ENCODE assay signal across 22 mouse cellular contexts in genomic region chr4:151285432-151285831, GRCm38 (mm10).
A peak's percentile ranks its signal among the peaks of the same experiment; 100 is the strongest.
DNase-seq lines count a peak whose midpoint lies in the region; ATAC-seq and TF ChIP-seq lines count a peak whose summit lies in the region.
"Had no signal": no experiment of that assay in that cellular context is flagged by ENCODE, and none has a peak within 500 bp of the region (broad histone marks: within the 10 kb centered on the region; RNA-seq: fewer than 3 reads in every experiment).

No protein-coding gene starts in this region.

- 0 out of 2 replicates have a peak, but pooled peaks have one; percentile 3 for TF ChIP-seq CTCF in heart, adult 2 months (IDR thresholded peaks at IDR 0.05)
- TF ChIP-seq CTCF in gastrocnemius, adult 2 months (IDR thresholded peaks at IDR 0.05), result no peak

- intact Hi-C loops in heart, adult 2 months (cut with DNase I), result no loop called here
- intact Hi-C loops in gastrocnemius, adult 2 months (cut with DNase I), result no loop called here

- no peaks in the 10 kb centered on the region for H3K4me1 ChIP-seq in heart, adult 2 months (ENCODE audit: control insufficient read depth, insufficient read depth, low read length)
- H3K4me1 ChIP-seq in heart, embryonic 12.5 days (replicated peaks), result no peaks in the 10 kb centered on the region
- H3K4me1 ChIP-seq in midbrain, embryonic 11.5 days (ENCODE audit: control insufficient read depth, insufficient read depth, low read length), result peaks cover 9% of the 10 kb centered on the region
- peaks cover 15% of the 10 kb centered on the region for H3K4me1 ChIP-seq in midbrain, embryonic 15.5 days
- H3K4me1 ChIP-seq: heart, embryonic 13.5 days; kidney, embryonic 15.5 days; limb, embryonic 13.5 days; liver, embryonic 13.5 days; lung, embryonic 15.5 days had no signal

- DNase-seq in heart, adult 2 months, result no peak
- peak; percentile 60 for DNase-seq in midbrain, embryonic 11.5 days (ENCODE audit: low spot score, missing footprints)
- peak; percentile 16 for DNase-seq in NIH3T3 (ENCODE audit: low read depth)
- peak; percentile 48 for DNase-seq in mesoderm, embryonic 11.5 days (ENCODE audit: low read depth, low spot score)
- no peak for DNase-seq in gastrocnemius, adult 2 months
- no peak for DNase-seq in gastrocnemius, postnatal 25 days
- DNase-seq: adrenal gland, postnatal 36 days; cerebellum, postnatal 14 days; liver, embryonic 13.5 days; thymus, postnatal 36 days had no signal

- no peak overlapping the region for H3K4me3 ChIP-seq in heart, adult 2 months
- H3K4me3 ChIP-seq in heart, embryonic 12.5 days, result no peak overlapping the region
- H3K4me3 ChIP-seq in midbrain, embryonic 11.5 days (ENCODE audit: low read depth, low read length), result no peak overlapping the region
- no peak overlapping the region for H3K4me3 ChIP-seq in midbrain, embryonic 15.5 days
- H3K4me3 ChIP-seq in gastrocnemius, adult 2 months, result no peak overlapping the region
- H3K4me3 ChIP-seq: heart, embryonic 13.5 days; kidney, embryonic 15.5 days; limb, embryonic 13.5 days; liver, embryonic 13.5 days; lung, embryonic 15.5 days; midbrain, embryonic 13.5 days; myocyte had no signal

- H3K79me2 ChIP-seq in heart, adult 2 months (replicated peaks; ENCODE audit: control insufficient read depth, insufficient read depth, low read length), result no peaks in the 10 kb centered on the region

- no peaks in the 10 kb centered on the region for H3K27me3 ChIP-seq in heart, adult 2 months (ENCODE audit: control insufficient read depth, insufficient read depth, low read length)
- H3K27me3 ChIP-seq in heart, embryonic 12.5 days (replicated peaks), result no peaks in the 10 kb centered on the region
- no peaks in the 10 kb centered on the region for H3K27me3 ChIP-seq in midbrain, embryonic 11.5 days (ENCODE audit: control insufficient read depth, insufficient read depth, low read length)
- peaks cover 7% of the 10 kb centered on the region; the same call in 1 of the 2 replicates for H3K27me3 ChIP-seq in midbrain, embryonic 15.5 days (replicated peaks)
- H3K27me3 ChIP-seq: kidney, embryonic 15.5 days; liver, embryonic 13.5 days; lung, embryonic 15.5 days had no signal

- H3K36me3 ChIP-seq in heart, adult 2 months (ENCODE audit: control insufficient read depth, insufficient read depth, low read length), result no peaks in the 10 kb centered on the region
- no peaks in the 10 kb centered on the region for H3K36me3 ChIP-seq in heart, embryonic 12.5 days
- no peaks in the 10 kb centered on the region for H3K36me3 ChIP-seq in midbrain, embryonic 11.5 days (ENCODE audit: control insufficient read depth, insufficient read depth, low read length)
- H3K36me3 ChIP-seq in midbrain, embryonic 15.5 days (replicated peaks), result no peaks in the 10 kb centered on the region
- H3K36me3 ChIP-seq: heart, embryonic 13.5 days; kidney, embryonic 15.5 days; limb, embryonic 13.5 days; liver, embryonic 13.5 days; lung, embryonic 15.5 days; midbrain, embryonic 13.5 days had no signal

- TF ChIP-seq POLR2A in heart, adult 2 months (IDR thresholded peaks at IDR 0.05; ENCODE audit: insufficient read depth, low read depth, low read length), result no peak

- no peak for TF ChIP-seq EP300 in heart, adult 2 months (IDR thresholded peaks at IDR 0.05; ENCODE audit: insufficient read depth, low read depth, low read length)

- no peak overlapping the region for H3K4me2 ChIP-seq in heart, embryonic 12.5 days
- no peak overlapping the region for H3K4me2 ChIP-seq in midbrain, embryonic 11.5 days
- no peak overlapping the region for H3K4me2 ChIP-seq in midbrain, embryonic 15.5 days
- H3K4me2 ChIP-seq: heart, embryonic 13.5 days; kidney, embryonic 15.5 days; limb, embryonic 13.5 days; liver, embryonic 13.5 days; lung, embryonic 15.5 days; midbrain, embryonic 13.5 days had no signal

- no peak for ATAC-seq in heart, embryonic 12.5 days (ENCODE audit: insufficient number of reproducible peaks, low FRiP score)
- ATAC-seq in midbrain, embryonic 11.5 days (ENCODE audit: low FRiP score), result no peak
- no peak for ATAC-seq in midbrain, embryonic 15.5 days (replicated peaks)
- ATAC-seq: activated CD4-positive, CD25-positive, alpha-beta regulatory T cell, adult 4 months; CD4-positive, CD25-positive, alpha-beta regulatory T cell, adult 4 months; forebrain, embryonic 16.5 days; midbrain, embryonic 13.5 days had no signal

- no peak overlapping the region for H3K27ac ChIP-seq in heart, adult 2 months
- H3K27ac ChIP-seq in heart, embryonic 12.5 days (ENCODE audit: poor library complexity, severe bottlenecking), result no peak overlapping the region
- no peak overlapping the region for H3K27ac ChIP-seq in midbrain, embryonic 11.5 days (ENCODE audit: low read depth, low read length)
- H3K27ac ChIP-seq in midbrain, embryonic 15.5 days, result no peak overlapping the region
- H3K27ac ChIP-seq in gastrocnemius, adult 2 months, result no peak overlapping the region
- H3K27ac ChIP-seq: heart, embryonic 13.5 days; kidney, embryonic 15.5 days; limb, embryonic 13.5 days; liver, embryonic 13.5 days; lung, embryonic 15.5 days; macrophage had no signal

- H3K9ac ChIP-seq in heart, adult 2 months (ENCODE audit: low read depth, low read length), result no peak overlapping the region
- no peak overlapping the region for H3K9ac ChIP-seq in heart, embryonic 12.5 days
- H3K9ac ChIP-seq in midbrain, embryonic 11.5 days (ENCODE audit: low read length), result no peak overlapping the region
- H3K9ac ChIP-seq in midbrain, embryonic 15.5 days, result no peak overlapping the region
- H3K9ac ChIP-seq: heart, embryonic 13.5 days; kidney, embryonic 15.5 days; limb, embryonic 13.5 days; liver, embryonic 13.5 days; lung, embryonic 15.5 days; midbrain, embryonic 13.5 days had no signal

- H3K9me3 ChIP-seq in heart, embryonic 12.5 days (replicated peaks), result no peaks in the 10 kb centered on the region
- H3K9me3 ChIP-seq in midbrain, embryonic 11.5 days (ENCODE audit: control insufficient read depth, low read length), result no peaks in the 10 kb centered on the region
- no peaks in the 10 kb centered on the region for H3K9me3 ChIP-seq in midbrain, embryonic 15.5 days
- H3K9me3 ChIP-seq: heart, embryonic 13.5 days; kidney, embryonic 15.5 days; limb, embryonic 13.5 days; liver, embryonic 13.5 days; lung, embryonic 15.5 days; midbrain, embryonic 13.5 days had no signal

- WGBS in heart, adult 2 months, result 71% methylated on average over 3 of the region's 3 CpGs
- 58% methylated on average over 3 of the region's 3 CpGs for WGBS in heart, embryonic 12.5 days
- WGBS in midbrain, embryonic 11.5 days, result 72% methylated on average over 3 of the region's 3 CpGs
- 71% methylated on average over 3 of the region's 3 CpGs for WGBS in midbrain, embryonic 15.5 days

Comparison
In these comparisons a context has a peak if more than half of its experiments do, and no peak if none do; other contexts are left out.
1. DNase-seq: peak in midbrain, embryonic 11.5 days (single experiment), NIH3T3 (single experiment) and mesoderm, embryonic 11.5 days (single experiment); none in heart, adult 2 months (0 of 2), gastrocnemius, adult 2 months (single experiment) and gastrocnemius, postnatal 25 days (single experiment).